Mouse (Mus musculus): ENCODE measurements around the gene Ebf1.

The Ebf1 gene

DNA sequence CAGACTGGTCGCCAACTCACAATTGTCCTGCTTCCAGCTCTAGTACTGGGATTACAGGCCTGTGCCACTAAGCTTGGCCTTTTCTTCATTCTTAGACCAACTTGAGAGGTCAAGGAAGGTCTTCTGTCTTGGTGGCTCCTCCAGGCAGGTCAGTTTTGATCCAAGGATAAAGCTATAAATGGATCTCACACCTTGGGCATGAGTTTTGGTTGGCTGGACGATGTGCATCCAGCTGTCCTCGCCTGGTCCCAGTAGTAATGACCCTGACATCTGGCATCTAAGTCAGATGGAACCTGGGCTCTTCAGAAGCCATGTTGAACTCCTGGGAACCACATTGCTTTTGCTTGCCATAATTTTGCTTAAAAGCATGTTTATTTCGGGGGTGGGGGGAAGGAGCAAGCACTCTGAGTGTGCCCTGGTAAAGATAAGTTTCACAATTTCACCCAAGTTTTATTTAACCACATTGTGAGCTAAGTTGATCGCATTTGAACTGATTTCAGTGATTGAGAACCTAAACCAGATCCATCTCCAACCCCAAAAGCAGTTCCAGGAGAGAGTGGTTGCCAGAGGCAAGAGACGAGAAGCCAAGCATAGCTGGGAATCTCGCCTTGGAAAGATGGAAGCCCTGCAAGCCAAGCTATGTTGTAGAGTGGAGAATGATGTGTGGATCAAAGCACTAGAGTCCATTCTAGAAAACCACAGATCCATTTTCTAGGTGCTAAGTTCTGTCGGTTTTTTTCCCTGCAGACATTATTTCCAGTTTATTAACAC, 85.8 kb downstream of the Ebf1 start:
- DNase-seq (ENCODE audit: low spot score in 2 of 2), result no peak

DNA sequence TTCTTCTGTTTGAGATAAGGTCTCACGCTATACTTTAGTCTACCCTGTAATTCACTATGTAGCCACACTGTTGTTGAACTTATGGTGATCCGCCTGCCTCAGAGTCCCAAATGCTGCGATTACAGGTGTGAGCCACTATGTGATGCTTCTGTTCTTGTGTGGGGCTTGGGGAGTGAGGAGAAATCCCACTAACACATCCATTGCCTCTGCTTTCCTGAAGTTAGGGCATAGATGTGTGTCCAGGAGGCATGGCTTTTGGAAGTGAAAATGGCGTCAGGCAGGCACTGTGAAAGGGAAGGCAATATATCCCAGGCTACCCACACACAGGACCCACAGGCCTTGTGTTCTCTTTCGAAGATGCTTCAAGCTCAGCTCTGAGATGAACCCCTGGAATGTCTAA, 86.8 kb downstream of the Ebf1 start:
- DNase-seq (ENCODE audit: low spot score in 2 of 2), result no peak

DNA sequence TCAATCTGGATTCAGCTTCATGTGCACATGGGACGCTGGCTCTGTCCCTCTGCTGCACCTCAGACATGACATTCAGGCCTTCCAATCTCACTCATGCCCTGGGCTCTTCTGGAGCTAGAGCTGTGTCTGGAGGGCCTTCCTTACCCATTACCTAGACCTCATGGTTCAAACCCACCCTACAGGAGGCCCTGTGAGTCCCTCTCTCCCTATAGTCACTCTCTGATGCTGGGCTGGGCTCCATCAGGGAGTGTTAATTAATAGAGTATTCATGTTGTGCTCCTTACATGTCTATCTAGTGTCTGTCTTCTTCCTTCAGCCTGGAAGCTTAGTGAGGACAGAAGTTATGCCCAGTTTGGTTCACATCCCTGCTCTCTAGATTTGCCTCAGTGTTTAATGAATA, 88.7 kb downstream of the Ebf1 start:
- DNase-seq (ENCODE audit: low spot score in 2 of 2), result no peak

DNA sequence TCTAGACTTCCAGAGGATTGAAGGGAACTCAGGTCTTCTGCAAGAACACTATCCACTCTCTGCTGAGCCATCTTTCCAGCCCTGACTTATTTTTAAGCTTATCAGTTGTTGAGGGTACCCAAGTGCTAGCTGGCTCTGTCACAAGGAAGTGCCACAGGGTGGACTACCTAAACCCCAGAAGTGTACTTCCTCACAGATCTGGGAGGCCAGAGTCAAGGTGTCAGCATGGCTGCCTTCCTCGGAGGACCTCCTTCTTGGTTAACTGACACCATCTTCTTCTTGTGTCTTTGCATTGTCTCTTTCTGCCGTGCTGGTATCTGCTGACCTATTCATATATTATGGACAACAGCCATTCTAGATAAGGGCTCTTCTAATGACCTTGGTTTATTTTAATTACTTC, 89.3 kb downstream of the Ebf1 start:
- no peak for DNase-seq (ENCODE audit: low spot score in 2 of 2)

DNA sequence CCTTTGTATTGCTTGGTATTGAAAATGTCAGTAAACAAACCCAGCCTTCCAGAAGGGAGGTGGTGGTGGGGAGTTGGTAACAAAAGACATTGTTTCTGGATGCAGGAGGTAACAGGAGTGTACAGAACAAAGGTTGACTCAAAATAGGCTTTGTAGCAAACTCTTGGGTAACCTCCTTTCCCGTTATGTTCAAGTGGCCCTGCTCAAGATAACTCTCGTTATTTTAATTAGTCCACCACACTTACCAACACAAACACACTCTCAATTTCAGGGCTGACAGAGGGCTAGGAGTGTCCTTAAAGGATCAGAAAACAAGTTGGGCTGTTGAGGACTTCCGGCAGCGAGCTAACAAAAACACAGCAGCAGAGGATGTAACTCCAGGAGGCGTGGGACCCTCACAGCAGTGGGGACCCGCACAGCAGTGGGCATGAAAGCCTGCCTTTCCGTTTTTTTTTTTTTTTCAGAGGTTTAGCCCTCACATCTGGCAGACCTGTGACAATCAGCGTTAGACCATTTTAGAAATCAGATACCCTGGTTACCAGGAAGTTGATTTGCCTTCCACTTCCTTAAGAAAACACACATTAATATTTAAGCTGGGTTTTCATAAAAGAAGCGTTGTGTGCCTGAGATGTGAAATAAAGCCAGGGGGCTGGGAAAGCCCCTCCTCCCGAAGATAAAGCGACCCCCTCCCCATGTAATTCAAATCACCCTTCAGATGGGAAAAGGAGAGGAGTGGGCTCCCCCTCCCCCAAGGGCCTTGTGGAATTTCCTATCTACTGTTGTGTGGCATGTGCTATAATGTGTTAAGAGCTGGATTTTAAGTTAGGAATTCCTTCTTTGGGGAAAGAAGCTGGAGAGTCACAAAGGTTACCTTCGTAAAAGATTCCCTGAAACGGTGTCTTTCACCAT, 90.5 kb downstream of the Ebf1 start:
- no peak for DNase-seq (ENCODE audit: low spot score in 2 of 2)

DNA sequence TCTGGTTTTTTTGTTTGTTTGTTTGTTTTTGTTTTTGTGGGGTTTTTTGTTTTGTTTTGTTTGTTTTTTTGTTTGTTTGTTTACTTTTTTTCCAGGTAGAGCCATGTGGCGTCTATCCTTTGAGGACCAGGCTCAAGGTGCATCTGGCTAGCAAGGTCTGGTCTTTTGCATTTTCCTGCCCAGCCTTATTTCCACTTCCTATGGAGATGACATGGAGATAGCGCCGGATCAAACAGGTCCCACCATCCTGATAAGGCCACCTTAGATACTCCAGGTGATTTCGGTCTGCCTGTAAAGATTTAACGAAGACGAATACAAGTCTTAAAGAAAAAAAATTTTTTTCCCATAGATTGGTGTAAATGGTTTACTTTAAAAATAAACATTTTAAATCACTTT, 91.2 kb downstream of the Ebf1 start:
- DNase-seq (ENCODE audit: low spot score in 2 of 2), result no peak

DNA sequence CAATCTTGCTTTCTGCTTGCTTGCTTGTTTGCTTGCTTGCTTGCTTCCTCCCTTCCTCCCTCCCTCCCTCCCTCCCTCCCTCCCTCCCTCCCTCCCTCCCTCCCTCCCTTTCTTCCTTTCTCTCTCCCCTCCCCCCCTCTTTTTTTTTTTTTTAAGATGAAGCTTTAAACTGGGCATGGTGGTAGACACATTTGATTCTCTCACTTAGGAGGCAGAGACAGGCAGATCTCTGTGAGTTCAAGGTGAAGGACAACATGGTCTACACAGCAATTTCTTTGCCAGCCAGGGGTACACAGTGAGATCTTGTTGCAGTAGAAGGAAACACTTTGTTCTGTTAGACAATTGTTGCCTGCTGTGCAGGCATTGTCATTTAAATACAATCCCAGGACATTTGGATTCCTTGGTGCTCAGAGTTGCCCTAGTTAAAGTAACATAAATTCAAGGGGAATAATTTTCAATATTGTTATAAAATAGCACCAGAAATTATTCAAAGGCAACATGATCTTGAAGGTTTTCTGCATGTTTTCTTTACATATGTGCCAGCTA, 92.0 kb downstream of the Ebf1 start:
- no peak for DNase-seq (ENCODE audit: low spot score in 2 of 2)

DNA sequence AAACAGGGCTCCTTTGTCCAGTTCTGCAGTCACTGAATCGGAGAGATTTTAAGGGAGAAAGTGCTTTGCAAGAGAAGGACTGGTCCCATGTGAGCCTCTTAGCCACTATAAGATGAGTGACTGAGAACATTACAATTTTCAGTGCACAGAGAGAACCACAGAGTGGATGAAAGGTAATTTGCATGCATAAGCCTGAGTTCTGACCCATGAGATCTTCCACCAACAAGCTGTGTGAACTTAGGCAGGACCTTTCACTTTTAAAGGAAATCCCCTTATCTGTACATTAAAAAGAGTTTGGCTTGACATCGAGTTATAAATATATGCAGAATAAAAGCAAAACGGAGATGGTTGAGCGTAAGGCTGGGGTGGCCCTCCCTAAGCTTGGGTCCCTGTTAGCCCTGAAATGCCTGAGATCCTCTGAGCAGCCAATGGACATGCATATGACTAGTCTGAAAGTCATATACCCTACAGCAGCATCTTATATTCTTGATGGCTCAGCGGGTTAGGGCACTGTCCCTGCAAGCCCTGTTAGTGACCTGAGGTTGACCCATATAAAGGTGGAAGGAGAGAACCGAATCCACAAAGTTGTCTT, 92.8 kb downstream of the Ebf1 start:
- DNase-seq (ENCODE audit: low spot score in 2 of 2), result no peak

DNA sequence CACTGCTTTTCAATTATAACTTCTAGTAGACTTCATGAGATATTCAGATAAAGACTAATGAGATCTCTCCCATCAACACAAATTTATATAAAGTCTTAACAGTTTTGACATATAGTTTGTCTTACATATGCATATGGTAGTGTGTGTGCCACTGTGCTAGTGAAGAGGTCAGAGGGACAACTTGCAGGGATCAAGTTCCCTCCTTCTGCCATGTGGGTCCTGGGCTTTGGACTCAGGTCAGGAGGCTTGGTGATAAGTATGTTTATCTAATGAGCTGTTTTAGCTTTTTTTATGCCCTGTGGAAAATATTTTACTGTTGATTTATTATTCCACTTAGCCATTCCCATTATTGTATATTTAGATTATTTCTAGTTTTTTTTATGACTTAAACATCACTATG, 93.7 kb downstream of the Ebf1 start:
- no peak for DNase-seq (ENCODE audit: low spot score in 2 of 2)

DNA sequence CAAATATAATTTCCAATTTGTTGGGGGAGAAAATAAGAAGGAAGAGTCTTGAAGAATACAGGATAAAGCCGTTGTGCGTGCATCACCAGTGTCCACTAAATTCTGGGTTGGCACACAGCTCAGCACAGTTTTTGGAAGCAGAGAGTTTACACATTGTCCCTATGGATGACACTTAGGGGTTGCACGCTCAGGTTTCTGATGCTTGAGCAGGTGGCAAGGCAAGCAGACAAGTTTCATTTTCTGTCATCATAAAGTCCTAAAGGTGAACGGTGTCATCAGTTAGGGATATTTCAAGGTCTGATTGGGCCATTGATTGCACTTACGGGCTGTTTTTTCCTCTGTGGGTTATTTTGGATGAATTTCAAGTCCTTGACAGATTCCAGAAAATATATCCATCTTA, 97.1 kb downstream of the Ebf1 start:
- no peak for DNase-seq (ENCODE audit: low spot score in 2 of 2)

DNA sequence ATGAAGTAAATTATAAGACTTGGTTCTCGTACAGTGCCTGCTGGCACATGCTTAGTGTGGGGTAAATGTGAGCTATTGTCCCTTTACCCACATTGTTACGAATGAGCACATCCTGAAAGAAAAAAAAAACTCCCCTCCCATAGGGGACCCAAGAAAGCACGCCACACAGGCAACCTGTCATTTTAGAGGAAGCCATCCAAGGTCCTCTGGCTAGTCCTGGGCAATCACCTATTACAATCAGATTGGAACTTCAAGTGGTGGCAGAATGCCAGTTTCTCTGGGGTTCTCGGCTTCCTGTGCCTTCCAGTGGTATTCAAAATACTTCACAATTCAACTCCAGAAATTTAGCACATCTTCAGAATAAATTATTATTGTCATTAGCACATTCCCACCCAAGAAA, 98.7 kb downstream of the Ebf1 start:
- no peak for DNase-seq (ENCODE audit: low spot score in 2 of 2)

DNA sequence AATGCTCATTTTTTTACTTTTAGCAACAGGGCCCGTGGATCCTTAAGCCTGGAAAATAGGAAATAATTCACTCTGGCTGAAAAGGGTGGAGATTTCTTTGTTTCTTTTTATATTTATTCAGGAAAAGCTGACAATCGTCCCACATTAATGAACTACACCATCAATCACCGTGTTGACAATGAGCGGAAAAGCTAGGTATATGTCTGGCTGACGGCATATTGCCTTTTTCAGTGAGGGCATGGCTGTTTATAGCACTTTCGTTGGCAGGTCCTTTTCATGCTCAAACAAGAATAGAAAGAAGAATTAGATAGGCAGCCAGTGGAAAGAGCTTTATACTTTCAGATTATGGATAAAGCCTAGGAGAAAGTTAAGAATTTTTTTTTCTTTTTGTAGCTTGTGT, 99.8 kb downstream of the Ebf1 start:
- no peak for DNase-seq (ENCODE audit: low spot score in 2 of 2)

DNA sequence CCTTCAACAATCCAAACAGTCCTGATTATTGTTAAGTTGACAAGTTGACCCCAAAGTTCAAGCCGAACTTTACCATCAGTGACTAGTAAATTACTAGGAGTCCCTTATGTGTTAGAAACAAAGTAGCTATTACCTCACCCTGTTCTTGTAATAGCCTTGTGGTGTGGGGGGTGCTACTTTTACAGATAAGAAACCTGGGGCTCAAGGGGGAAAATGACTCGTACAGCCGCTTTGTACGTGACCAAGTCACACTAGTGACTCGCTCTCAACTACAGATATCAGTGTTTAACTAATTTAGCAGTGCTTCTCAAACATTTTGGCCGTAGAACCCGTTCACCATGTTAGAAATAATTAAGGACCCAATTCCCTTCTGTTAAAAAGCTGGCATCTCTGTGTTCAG, 100.5 kb downstream of the Ebf1 start:
- DNase-seq (ENCODE audit: low spot score in 2 of 2), result no peak

DNA sequence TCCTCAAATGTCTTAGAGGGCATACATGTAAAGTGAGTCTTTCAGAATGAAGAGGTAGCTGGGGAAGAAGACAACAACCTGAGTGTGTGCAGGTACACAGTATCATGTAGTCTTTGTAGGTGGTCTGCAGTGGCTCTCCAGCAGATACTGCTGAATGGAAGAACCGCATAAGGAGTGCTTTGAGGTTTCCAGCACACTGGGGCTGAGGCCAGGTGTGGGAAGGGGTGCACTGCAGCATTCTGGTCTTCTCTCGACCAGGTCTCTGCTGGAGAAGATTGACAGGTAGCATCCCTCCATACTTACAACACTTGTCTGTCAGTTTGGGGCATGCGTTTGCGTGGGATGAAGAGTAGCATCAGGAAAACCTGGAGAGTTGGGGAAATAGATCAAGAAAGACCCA, 104.9 kb downstream of the Ebf1 start:
- no peak for DNase-seq (ENCODE audit: low spot score in 2 of 2)

DNA sequence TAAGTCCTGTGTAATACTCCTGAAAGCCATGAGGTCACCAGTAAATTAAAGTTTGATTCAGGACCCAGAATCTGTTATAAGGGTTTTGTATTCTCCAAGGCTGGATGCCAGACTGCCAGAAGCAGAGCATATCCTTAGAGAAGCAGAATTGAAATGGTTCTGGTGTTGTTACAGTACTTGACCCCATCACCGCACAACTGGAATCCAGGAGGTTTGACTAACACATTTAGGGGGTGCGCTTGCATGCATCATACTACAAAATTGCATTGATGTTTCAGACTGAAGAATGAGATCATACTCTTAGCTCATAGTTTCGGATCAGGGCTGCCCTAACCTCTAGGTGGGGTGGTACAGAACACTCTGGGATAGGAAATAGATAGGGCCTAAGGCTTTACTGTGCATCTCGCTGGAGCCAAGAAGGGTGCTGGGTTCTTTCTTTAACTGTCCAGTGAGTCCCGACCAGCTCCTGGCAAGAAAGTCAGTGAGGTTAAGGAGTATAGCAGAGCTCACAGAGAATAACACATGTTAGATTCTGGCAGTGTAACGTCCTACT, 106.9 kb downstream of the Ebf1 start:
- no peak for DNase-seq (ENCODE audit: low spot score in 2 of 2)

DNA sequence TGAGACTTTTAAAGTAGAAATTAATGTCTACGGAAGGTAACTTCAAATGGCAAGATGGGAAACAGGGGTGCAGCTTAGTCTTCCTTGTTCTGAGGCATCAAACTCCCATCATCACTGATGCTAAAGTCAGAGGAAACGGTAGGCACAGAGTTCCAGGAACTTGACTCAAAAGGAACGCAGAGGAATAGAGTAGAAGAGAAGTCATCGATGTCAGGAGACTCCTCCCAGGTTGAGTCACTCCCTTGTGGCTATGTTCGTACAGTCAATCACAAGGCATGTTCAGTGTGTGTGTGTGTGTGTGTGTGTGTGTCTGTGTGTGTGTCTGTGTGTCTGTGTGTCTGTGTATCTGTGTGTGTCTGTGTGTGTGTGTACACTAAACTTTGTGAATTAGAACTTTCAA, 108.6 kb downstream of the Ebf1 start:
- DNase-seq (ENCODE audit: low spot score in 2 of 2), result no peak

DNA sequence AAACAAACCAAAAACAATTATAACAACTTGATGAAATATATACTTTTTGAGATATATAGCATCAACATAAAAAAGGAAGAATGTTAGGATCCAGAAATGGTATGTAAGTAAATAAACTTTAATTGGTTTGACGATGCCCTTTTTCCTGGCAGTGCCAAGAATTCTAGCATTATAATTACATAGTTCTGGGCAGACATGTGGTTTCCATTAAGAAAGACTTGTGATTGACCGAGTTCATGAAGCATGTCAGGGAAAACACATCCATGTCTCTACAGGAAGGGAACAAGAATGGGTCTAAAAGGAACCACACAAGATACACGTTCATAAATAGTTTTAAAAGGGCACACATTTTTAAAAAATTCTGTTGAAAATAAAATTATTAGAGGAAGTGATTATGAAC, 110.3 kb downstream of the Ebf1 start:
- DNase-seq (ENCODE audit: low spot score in 2 of 2), result no peak

DNA sequence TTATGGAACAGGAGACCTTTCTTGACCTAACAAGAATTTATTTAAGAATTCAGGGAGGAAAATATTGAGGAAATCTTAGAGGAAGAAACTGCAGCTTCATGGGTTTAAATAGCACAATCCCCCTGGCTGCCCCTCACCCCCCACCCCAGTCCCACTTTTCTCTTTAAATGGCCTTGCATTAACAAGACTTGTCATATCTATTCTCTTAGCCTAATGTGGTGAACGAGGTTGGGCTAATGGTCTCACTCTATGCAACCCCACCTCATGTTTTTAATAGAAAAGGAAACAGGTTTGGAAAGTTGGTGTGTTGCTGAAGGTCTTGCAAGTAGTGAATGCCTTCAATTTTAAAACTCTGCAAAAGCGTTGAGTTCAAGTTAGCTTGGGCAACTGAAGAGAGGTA, 110.7 kb downstream of the Ebf1 start:
- no peak for DNase-seq (ENCODE audit: low spot score in 2 of 2)

DNA sequence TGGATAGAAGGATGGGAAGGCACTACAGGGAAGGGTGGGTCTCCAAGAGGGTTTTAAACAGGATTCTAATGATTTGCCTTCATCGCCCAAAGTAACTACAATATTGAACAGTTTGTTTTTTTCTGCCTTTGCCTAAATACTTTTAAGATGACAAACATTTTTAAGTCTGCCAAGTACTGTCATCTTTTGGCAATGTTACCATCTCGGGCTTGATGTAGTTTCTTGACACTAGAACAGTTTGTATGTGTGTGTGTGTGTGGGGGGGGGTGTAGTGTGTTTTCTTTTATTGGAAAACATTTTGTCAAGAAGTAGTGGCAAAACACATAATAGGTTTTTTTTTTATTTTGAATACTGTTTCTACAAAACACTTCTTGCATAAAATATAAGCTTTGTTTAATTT, 111.2 kb downstream of the Ebf1 start:
- no peak for DNase-seq (ENCODE audit: low spot score in 2 of 2)

DNA sequence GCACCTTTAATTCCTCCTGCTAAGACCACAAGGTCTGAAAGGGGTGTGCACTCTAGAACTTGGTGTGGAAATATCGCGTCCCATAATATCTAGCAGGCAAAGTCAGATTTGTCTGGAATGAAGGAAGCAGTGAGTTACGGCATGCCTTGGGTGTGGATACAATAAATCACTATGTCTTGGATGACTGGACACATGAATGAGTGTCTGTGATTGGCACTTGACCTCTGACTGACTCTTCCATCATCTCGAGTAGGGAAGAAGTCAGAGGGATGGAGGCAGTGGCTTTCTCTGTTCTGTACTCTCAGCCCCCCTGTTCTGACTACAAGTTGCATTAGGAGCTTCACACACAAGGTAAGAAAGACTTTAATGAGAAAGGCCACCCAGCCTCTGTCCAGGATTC, 112.8 kb downstream of the Ebf1 start:
- no peak for DNase-seq (ENCODE audit: low spot score in 2 of 2)

DNA sequence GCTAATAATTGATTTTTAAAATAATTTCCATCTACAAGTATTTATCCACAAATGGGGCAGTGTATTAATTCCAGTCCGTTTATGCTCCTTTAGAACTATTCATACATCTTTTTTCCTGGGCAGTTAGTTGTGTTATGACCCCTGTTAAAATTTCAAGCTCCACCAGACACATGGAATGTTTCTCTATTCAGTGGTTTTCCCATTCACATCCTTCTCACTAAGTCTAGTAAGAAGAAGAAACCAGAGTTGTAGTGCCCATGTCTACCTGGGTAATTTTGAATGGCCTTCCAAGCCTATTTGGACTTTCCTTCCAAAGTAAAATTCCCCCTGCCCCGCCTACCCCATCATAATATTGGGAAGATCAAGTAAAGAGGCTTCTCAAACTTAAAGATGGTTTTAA, 114.6 kb downstream of the Ebf1 start:
- DNase-seq (ENCODE audit: low spot score in 2 of 2), result no peak

DNA sequence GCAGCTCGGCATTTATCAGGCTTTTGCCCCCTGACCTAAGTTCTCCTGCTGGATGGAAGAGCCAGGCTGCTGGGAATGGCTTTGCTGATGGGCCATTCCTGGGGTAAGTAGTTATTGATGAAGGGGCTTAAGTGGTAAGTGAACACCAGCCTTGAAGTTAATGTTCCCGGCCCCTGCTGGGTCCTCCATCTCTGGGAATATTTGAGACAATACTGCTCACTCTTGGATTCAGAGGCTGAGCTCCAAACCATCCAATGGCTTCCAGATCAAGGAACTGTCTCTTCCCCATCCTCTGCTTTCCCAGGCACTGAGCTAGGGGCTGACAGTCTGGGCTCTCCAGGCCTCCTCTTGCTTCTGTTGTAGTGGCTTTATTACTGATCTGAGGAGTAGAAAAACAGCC, 116.2 kb downstream of the Ebf1 start:
- no peak for DNase-seq (ENCODE audit: low spot score in 2 of 2)
